Mouse (Mus musculus): ENCODE results near the gene E130116L18Rik. TPM values are rescaled to one million over a fixed set of nuclear protein-coding genes. Genes with fewer than 3 reads are reported as not detected.

The E130116L18Rik gene
- not detected for polyA plus RNA-seq (2014; fragmentation: Illumina TruSeq; extraction: RNeasy Lipid Tissue Mini Kit (QIAGEN cat#74804); ENCODE audit: low read depth, low replicate concordance)

GRCm38 (mm10) chr5:25222752-25223702, at the start of gene E130116L18Rik:
Gene E130116L18Rik, minus strand, starts transcription at chr5:25223153.

DNA sequence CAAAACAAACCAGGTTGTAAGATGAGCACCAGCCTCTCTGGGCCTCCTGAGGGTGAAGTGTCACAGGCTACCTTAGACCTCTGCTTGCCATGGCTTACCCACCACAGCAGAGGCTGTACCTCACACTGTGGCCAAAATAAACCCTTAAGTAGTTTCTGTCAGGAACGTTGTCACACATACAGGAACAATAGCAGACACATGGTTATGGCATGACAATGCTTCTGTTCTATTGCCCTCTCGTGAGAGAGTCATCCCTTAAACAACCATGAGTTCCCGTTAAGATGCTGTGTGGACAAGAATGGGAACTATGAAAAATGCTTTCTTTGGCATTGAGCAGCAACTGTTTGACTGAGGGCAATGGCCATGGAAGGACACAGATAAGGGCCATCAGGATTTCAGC, 1.3 kb downstream of the E130116L18Rik start, which contains the start of gene Galnt11:
Galnt11 (plus strand) TSS at position 301 of the 400 bp plus-strand sequence.

DNA sequence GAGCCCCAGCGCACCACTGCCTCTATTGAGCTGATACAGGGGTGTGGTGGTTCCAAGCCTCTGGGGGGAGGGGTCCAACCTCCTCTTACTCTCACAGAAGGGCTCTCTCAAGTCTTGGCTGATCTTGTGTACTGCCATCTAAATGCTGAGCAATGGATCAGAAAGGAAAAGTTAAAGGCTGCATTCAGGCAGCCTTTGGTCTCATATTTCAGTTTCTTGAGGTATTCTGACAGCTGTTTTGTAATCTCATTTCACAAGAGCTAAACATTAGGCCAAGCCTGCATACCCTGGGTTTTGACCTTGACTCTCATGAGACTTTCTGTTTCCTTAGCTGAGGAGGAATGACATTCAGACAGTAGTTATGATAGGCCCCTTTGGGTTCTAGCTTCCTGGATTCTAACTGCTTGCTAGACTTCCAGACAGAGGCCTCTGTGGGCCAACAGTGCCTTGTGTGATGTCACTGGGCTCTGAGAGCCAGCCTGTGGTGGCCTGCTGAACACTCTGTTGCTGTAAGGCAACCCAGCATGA, 41.9 kb downstream of the E130116L18Rik start, which contains the start of gene Galntl5:
Galntl5 (plus strand) TSS at position 457 of the 528 bp plus-strand sequence.

Other genes with a start within 250 kb of the E130116L18Rik start
- 50.0 TPM for gene Prkag2, start 122.5 kb downstream of the E130116L18Rik start, polyA plus RNA-seq (2014; fragmentation: Illumina TruSeq; extraction: RNeasy Lipid Tissue Mini Kit (QIAGEN cat#74804); ENCODE audit: low read depth, low replicate concordance)
- gene Galntl5, start 41.7 kb downstream of the E130116L18Rik start, polyA plus RNA-seq (2014; fragmentation: Illumina TruSeq; extraction: RNeasy Lipid Tissue Mini Kit (QIAGEN cat#74804); ENCODE audit: low read depth, low replicate concordance): not detected
- 33.2 TPM for gene Galnt11, start 1.2 kb downstream of the E130116L18Rik start, polyA plus RNA-seq (2014; fragmentation: Illumina TruSeq; extraction: RNeasy Lipid Tissue Mini Kit (QIAGEN cat#74804); ENCODE audit: low read depth, low replicate concordance)